Mouse (Mus musculus) heart, postnatal 0 days (tissue): Measurements from ENCODE around the gene Ggnbp2. TPM values are rescaled to one million over a fixed set of nuclear protein-coding genes. Genes with fewer than 3 reads are reported as not detected.

Experiments
- ATAC-seq: fragments of 200-750 bp; cut with Nextera tagmentation; 2 replicates; pipeline ENCODE4 v1.8.0; 2017; ENCODE audit warnings: low read depth, moderate number of reproducible peaks, moderate library complexity; ENCODE audit not compliant: insufficient read depth
- DNase-seq: peaks from one replicate; pipeline ENCODE4 v3.0.0-alpha.2; 2016; ENCODE audit warnings: low spot score
- H3K27ac ChIP-seq: fragments of 300-500 bp; sonication (generic); 2 replicates; pipeline ENCODE4 v1.5.1; 2014; ENCODE audit warnings: low read depth, mild to moderate bottlenecking
- H3K27me3 ChIP-seq: fragments of 300-500 bp; sonication (generic); 2 replicates; pipeline ENCODE4 v1.6.1; 2014; ENCODE audit warnings: low read length, mixed read lengths; ENCODE audit not compliant: control insufficient read depth, insufficient read depth
- H3K36me3 ChIP-seq: fragments of 300-500 bp; sonication (generic); replicated peaks from 2 replicates; pipeline ENCODE4 v1.6.1; 2014; ENCODE audit warnings: low read length, mixed read lengths; ENCODE audit not compliant: control insufficient read depth, insufficient read depth
- H3K4me1 ChIP-seq: fragments of 300-500 bp; sonication (generic); 2 replicates; pipeline ENCODE4 v1.6.1; 2014; ENCODE audit warnings: antibody characterized with exemption; ENCODE audit not compliant: control insufficient read depth, insufficient read depth
- H3K4me2 ChIP-seq: fragments of 300-500 bp; sonication (generic); 2 replicates; pipeline ENCODE4 v1.6.1; 2014; ENCODE audit warnings: low read depth, mild to moderate bottlenecking, low read length, moderate library complexity
- H3K4me3 ChIP-seq: fragments of 300-500 bp; sonication (generic); 2 replicates; pipeline ENCODE4 v1.5.1; 2014; ENCODE audit warnings: low read depth, low read length
- H3K9ac ChIP-seq: fragments of 300-500 bp; sonication (generic); replicated peaks from 2 replicates; pipeline ENCODE4 v1.6.1; 2014; ENCODE audit warnings: low read depth, low read length, mixed read lengths
- H3K9me3 ChIP-seq: fragments of 300-500 bp; sonication (generic); replicated peaks from 2 replicates; pipeline ENCODE4 v1.6.1; 2016; ENCODE audit warnings: low read length; ENCODE audit not compliant: control insufficient read depth
- CTCF ChIP-seq: IDR thresholded peaks from 2 replicates; pipeline ENCODE4 v1.5.1; 2016; ENCODE audit warnings: antibody characterized with exemption, control low read depth, low read depth
- EP300 ChIP-seq: IDR thresholded peaks from 2 replicates; pipeline ENCODE4 v1.6.1; 2016; ENCODE audit warnings: antibody characterized with exemption, low read depth
- WGBS: fragments of 180-500 bp; shearing (Covaris S2); extraction: QIAGEN DNeasy Blood & Tissue Kit; methylation state at CpG from one replicate; pipeline ENCODE4 v1.1.7; 2014; 5-methylcytosine and 5-hydroxymethylcytosine counted together
- polyA plus RNA-seq: library from polyadenylated mRNA; unstranded; fragments of >200 nt; fragmentation: Nextera tagmentation; extraction: Ambion mirVana; gene quantifications from 2 replicates; pipeline ENCODE4 v1.2.1, GENCODE M21; 2015
- total RNA-seq: library from RNA; depleted of rRNA; stranded (reverse); fragments of >200 nt; gene quantifications from 2 replicates; pipeline ENCODE4 v1.2.3, GENCODE M21; 2014; ENCODE audit warnings: low replicate concordance

Gene Ggnbp2
- total and polyA plus RNA-seq, 2 experiments from 2014 or later: 35.0 to 39.4 TPM

DNA sequence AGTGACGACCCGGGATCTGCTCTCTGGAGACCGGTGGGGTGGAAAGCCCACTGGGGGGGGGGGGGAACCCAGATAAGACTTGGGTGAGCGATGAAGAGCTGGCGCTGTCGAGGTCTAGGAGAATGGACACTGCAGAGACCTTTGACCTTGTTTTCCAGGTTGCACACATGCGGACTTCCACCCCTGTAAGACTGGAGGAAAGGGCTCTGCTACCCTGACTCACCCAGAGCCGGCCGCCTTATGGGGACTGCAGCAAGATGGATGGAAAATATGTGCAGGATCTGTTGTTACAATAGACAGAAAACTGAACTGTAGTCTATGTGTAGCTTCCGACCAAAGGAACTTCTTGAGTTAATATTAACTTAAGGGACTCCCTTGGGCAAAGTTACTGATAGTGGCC is 429 bp upstream of the Ggnbp2 start:
- Histone ChIP-seq H3K27me3 (no peaks in the 10 kb centered on the region), H3K27ac (peak overlapping the region; percentile 99), H3K4me3 (peak overlapping the region; percentile 78), H3K9me3 (no peaks in the 10 kb centered on the region), H3K36me3 (no peaks in the 10 kb centered on the region), H3K4me2 (peak overlapping the region; percentile 72), H3K4me1 (peaks cover 19% of the 10 kb centered on the region; the same call in 1 of the 2 replicates), H3K9ac (peak overlapping the region; percentile 92)
- ATAC-seq (peak; percentile 35), DNase-seq (peak; percentile 46)
- no peak; the same call in 1 of the 2 replicates for TF ChIP-seq EP300
- TF ChIP-seq CTCF: no peak
- WGBS: under 1% methylated on average over 10 of the region's 10 CpGs

- H3K4me3 ChIP-seq: peak overlapping the region; percentile 78
- peak overlapping the region; percentile 87 for H3K4me2 ChIP-seq
- peak overlapping the region; percentile 99 for H3K27ac ChIP-seq
- H3K9me3 ChIP-seq: no peaks in the 10 kb centered on the region
- 0% methylated on average over 55 of the region's 61 CpGs for WGBS
- TF ChIP-seq EP300: peak; percentile 9; the same call in 1 of the 2 replicates
- no peak for TF ChIP-seq CTCF
- H3K27me3 ChIP-seq: no peaks in the 10 kb centered on the region
- DNase-seq (peak; percentile 96), ATAC-seq (peak; percentile 82)
- H3K36me3 ChIP-seq: no peaks in the 10 kb centered on the region
- H3K4me1 ChIP-seq: peaks cover 19% of the 10 kb centered on the region; the same call in 1 of the 2 replicates
- peak overlapping the region; percentile 93 for H3K9ac ChIP-seq
These were observed 932 bp downstream of the Ggnbp2 start for GRCm38 (mm10) chr11:84869537-84870232.

- 6% methylated on average over 7 of the region's 7 CpGs for WGBS
- no peaks in the 10 kb centered on the region for H3K9me3 ChIP-seq
- H3K27ac ChIP-seq: peak overlapping the region; percentile 99
- peak overlapping the region; percentile 93 for H3K9ac ChIP-seq
- TF ChIP-seq EP300: no peak
- TF ChIP-seq CTCF: no peak
- ATAC-seq (no peak), DNase-seq (no peak)
- H3K4me1 ChIP-seq: peaks cover 19% of the 10 kb centered on the region; the same call in 1 of the 2 replicates
- peaks cover 3% of the 10 kb centered on the region; the same call in 1 of the 2 replicates for H3K36me3 ChIP-seq
- H3K4me2 ChIP-seq: peak overlapping the region; percentile 87
- H3K27me3 ChIP-seq: no peaks in the 10 kb centered on the region
- peak overlapping the region; percentile 78 for H3K4me3 ChIP-seq
These were observed 1.8 kb downstream of the Ggnbp2 start for GRCm38 (mm10) chr11:84868786-84869259.

- ATAC-seq: no peak
- H3K4me3 ChIP-seq: no peak overlapping the region
These were observed 3.0 kb downstream of the Ggnbp2 start for GRCm38 (mm10) chr11:84867586-84867985.

GRCm38 (mm10) chr11:84865268-84865667 is 5.3 kb downstream of the Ggnbp2 start:
- Histone ChIP-seq H3K4me1 (peaks cover 17% of the 10 kb centered on the region; the same call in 1 of the 2 replicates), H3K27me3 (no peaks in the 10 kb centered on the region), H3K9me3 (no peaks in the 10 kb centered on the region), H3K4me3 (no peak overlapping the region), H3K4me2 (no peak overlapping the region), H3K36me3 (peaks cover 24% of the 10 kb centered on the region), H3K9ac (no peak overlapping the region), H3K27ac (no peak overlapping the region)
- ATAC-seq (no peak), DNase-seq (no peak)
- TF ChIP-seq EP300 (no peak), CTCF (no peak)
- 58% methylated on average over 2 of the region's 2 CpGs for WGBS

More at GRCm38 (mm10) chr11:84867586-84867985, 3.0 kb downstream of the Ggnbp2 start:
- H3K27ac ChIP-seq: no peak overlapping the region
- no peaks in the 10 kb centered on the region for H3K9me3 ChIP-seq
- H3K27me3 ChIP-seq: no peaks in the 10 kb centered on the region
- 82% methylated on average over 2 of the region's 2 CpGs for WGBS
- peaks cover 19% of the 10 kb centered on the region; the same call in 1 of the 2 replicates for H3K4me1 ChIP-seq
- H3K4me2 ChIP-seq: no peak overlapping the region; the same call in 1 of the 2 replicates
- TF ChIP-seq CTCF: no peak
- TF ChIP-seq EP300: no peak
- H3K9ac ChIP-seq: no peak overlapping the region
- H3K36me3 ChIP-seq: peaks cover 9% of the 10 kb centered on the region; the same call in 1 of the 2 replicates
- DNase-seq: no peak
